Mouse (Mus musculus) hindbrain, embryonic 14.5 days (tissue): Measurements from ENCODE around the gene Nup93. TPM values are rescaled to one million over a fixed set of nuclear protein-coding genes. Genes with fewer than 3 reads are reported as not detected.

Experiments
- microRNA counts: library from miRNA; unstranded; fragments of <30 nt; microRNA quantifications from one replicate; lab custom pipeline; 2016
- microRNA-seq: library from miRNA; unstranded; fragments of <30 nt; microRNA quantifications from one replicate; pipeline ENCODE4, GENCODE M21; 2016
- polyA plus RNA-seq: library from polyadenylated mRNA; unstranded; fragments of >200 nt; fragmentation: Nextera tagmentation; extraction: Ambion mirVana; gene quantifications from 2 replicates; pipeline ENCODE4 v1.2.1, GENCODE M21; 2014

Gene Nup93
- polyA plus RNA-seq, 1 experiment from 2014 or later, result 58.9 TPM

MicroRNA genes within 50 kb of the gene (microRNA counts, 519-probe panel; counts per million panel counts)
- 5,421 counts per million, percentile 65 among the panel's probes with 10 or more counts for microRNA mmu-miR-138 (lab: Ali Mortazavi, UCI)

Small RNA genes lying within 50 kb of the gene (microRNA-seq; reads per million reads assigned to microRNA genes)
- 614 reads per million, percentile 73 among the genes with 10 or more reads in this experiment for gene Mir138-2

Other genes with a start within 250 kb of the Nup93 start
- gene Amfr, start 201.7 kb upstream of the Nup93 start, polyA plus RNA-seq, result 83.1 and 88.9 TPM in 2 replicates
- gene Nudt21, start 177.5 kb upstream of the Nup93 start, polyA plus RNA-seq, result 95.1 and 96.8 TPM in 2 replicates
- gene Ogfod1, start 177.4 kb upstream of the Nup93 start, polyA plus RNA-seq, result 14.0 and 18.0 TPM in 2 replicates
- gene Bbs2, start 115.6 kb upstream of the Nup93 start, polyA plus RNA-seq, result 19.7 and 20.6 TPM in 2 replicates
- not detected in 2 replicates for gene Mt4, start 77.4 kb upstream of the Nup93 start, polyA plus RNA-seq
- gene Mt3, start 62.0 kb upstream of the Nup93 start, polyA plus RNA-seq, result 215 and 245 TPM in 2 replicates
- 15.7 and 16.9 TPM in 2 replicates for gene Mt2, start 41.9 kb upstream of the Nup93 start, polyA plus RNA-seq
- 59.7 and 75.2 TPM in 2 replicates for gene Mt1, start 35.5 kb upstream of the Nup93 start, polyA plus RNA-seq
- gene Slc12a3, start 114.6 kb downstream of the Nup93 start, polyA plus RNA-seq, result 0.07 TPM in 1 of 2 replicates, not detected in the other
- 66.6 and 79.8 TPM in 2 replicates for gene Herpud1, start 171.9 kb downstream of the Nup93 start, polyA plus RNA-seq
- gene Nlrc5, start 219.8 kb downstream of the Nup93 start, polyA plus RNA-seq, result 0.22 and 0.31 TPM in 2 replicates